Comparison of ENCODE assay signal across 12 mouse cellular contexts in the genomic region with DNA sequence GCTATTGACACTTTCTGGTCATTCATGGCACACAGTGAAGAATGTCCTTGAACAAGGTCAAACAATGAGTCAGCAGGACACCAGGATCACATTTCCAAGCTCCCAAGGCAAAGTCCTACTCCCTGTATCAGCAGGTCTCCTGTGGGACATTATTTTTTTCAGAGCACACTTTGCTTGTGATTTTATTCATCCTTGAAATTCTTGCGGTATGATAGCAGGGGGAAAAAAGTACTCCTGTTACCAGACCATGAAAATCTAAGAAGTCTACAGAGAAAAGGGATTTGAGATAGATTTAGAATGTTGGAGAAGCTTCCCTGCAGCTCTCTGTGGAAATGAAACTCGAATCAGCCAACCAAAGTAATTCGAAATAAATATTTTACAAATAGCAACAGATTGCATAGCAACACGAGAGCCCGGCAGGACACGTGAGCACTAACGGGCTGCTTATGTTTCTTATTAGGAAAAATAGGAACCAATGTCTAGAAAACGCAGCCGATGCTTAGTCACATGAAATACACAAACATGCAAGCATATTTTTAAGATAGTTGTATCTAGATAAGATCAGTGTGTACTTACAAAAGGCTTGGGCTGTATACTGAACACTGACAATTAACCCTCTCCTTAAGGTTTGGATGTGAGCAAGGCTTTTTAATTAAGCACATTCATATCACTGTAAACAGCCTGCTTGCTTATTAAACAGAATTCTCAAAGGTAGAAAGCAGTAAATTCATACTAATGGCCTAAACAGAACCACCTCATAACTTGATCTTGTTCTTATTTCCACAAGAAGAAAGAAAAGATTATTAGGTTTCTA.
DNase-seq lines count a peak whose midpoint lies in the region; ATAC-seq lines count a peak whose summit lies in the region.
"Had no signal": no experiment of that assay in that cellular context is flagged by ENCODE, and none has a peak within 500 bp of the region (broad histone marks: within the 10 kb centered on the region; RNA-seq: fewer than 3 reads in every experiment).

No protein-coding gene starts in this region.

- no peak for ATAC-seq in hindbrain, embryonic 13.5 days (ENCODE audit: low FRiP score)
- ATAC-seq in hindbrain, embryonic 12.5 days (ENCODE audit: low FRiP score), result no peak
- 0 out of 2 replicates have a peak, but pooled peaks have one; percentile 17 for ATAC-seq in midbrain, embryonic 15.5 days (replicated peaks)
- no peak; the same call in 1 of the 2 replicates for ATAC-seq in midbrain, embryonic 16.5 days
- no peak for ATAC-seq in erythroblast, adult 5-6 weeks (replicated peaks; ENCODE audit: low FRiP score, poor library complexity, severe bottlenecking)

- H3K27ac ChIP-seq in hindbrain, embryonic 13.5 days, result peak overlapping the region; percentile 13; the same call in 1 of the 2 replicates
- H3K27ac ChIP-seq in hindbrain, embryonic 12.5 days, result no peak overlapping the region
- H3K27ac ChIP-seq in midbrain, embryonic 15.5 days, result no peak overlapping the region
- H3K27ac ChIP-seq in midbrain, embryonic 10.5 days (replicated peaks), result no peak overlapping the region; the same call in 1 of the 2 replicates
- H3K27ac ChIP-seq in midbrain, embryonic 16.5 days (ENCODE audit: low read length), result peak overlapping the region; percentile 1; the same call in 1 of the 2 replicates
- H3K27ac ChIP-seq: forebrain, embryonic 12.5 days had no signal

- H3K36me3 ChIP-seq in hindbrain, embryonic 13.5 days, result no peaks in the 10 kb centered on the region
- H3K36me3 ChIP-seq in hindbrain, embryonic 12.5 days, result no peaks in the 10 kb centered on the region
- no peaks in the 10 kb centered on the region for H3K36me3 ChIP-seq in midbrain, embryonic 15.5 days (replicated peaks)
- H3K36me3 ChIP-seq in midbrain, embryonic 10.5 days, result no peaks in the 10 kb centered on the region
- H3K36me3 ChIP-seq in midbrain, embryonic 16.5 days (ENCODE audit: control insufficient read depth, insufficient read depth, low read length), result no peaks in the 10 kb centered on the region
- H3K36me3 ChIP-seq: forebrain, embryonic 12.5 days had no signal

- H3K27me3 ChIP-seq in hindbrain, embryonic 13.5 days, result no peaks in the 10 kb centered on the region
- H3K27me3 ChIP-seq in hindbrain, embryonic 12.5 days, result no peaks in the 10 kb centered on the region
- H3K27me3 ChIP-seq in midbrain, embryonic 15.5 days (replicated peaks), result no peaks in the 10 kb centered on the region
- no peaks in the 10 kb centered on the region for H3K27me3 ChIP-seq in midbrain, embryonic 10.5 days (ENCODE audit: low read depth, poor library complexity, severe bottlenecking)
- H3K27me3 ChIP-seq in midbrain, embryonic 16.5 days (ENCODE audit: control insufficient read depth, insufficient read depth, low read depth, low read length), result no peaks in the 10 kb centered on the region
- H3K27me3 ChIP-seq: forebrain, embryonic 12.5 days had no signal

- H3K4me1 ChIP-seq in hindbrain, embryonic 13.5 days (replicated peaks), result peaks cover 3% of the 10 kb centered on the region; the same call in 1 of the 2 replicates
- H3K4me1 ChIP-seq in hindbrain, embryonic 12.5 days, result peaks cover 5% of the 10 kb centered on the region; the same call in 1 of the 2 replicates
- peaks cover 7% of the 10 kb centered on the region; the same call in 1 of the 2 replicates for H3K4me1 ChIP-seq in midbrain, embryonic 15.5 days
- peaks cover 8% of the 10 kb centered on the region; the same call in 1 of the 2 replicates for H3K4me1 ChIP-seq in midbrain, embryonic 10.5 days
- peaks cover 4% of the 10 kb centered on the region; the same call in 1 of the 2 replicates for H3K4me1 ChIP-seq in midbrain, embryonic 16.5 days (ENCODE audit: control insufficient read depth, insufficient read depth, low read length)

- no peak for DNase-seq in midbrain, embryonic 10.5 days (ENCODE audit: low spot score)
- DNase-seq in ZHBTc4 (ENCODE audit: low read depth, low spot score), result peak; percentile 74
- no peak for DNase-seq in lung, postnatal 4 days
- DNase-seq: cerebellum, adult 11-12 months; heart, postnatal 36 days; left cerebral cortex, postnatal 4 days had no signal

- H3K4me2 ChIP-seq in hindbrain, embryonic 13.5 days, result no peak overlapping the region; the same call in 1 of the 2 replicates
- no peak overlapping the region for H3K4me2 ChIP-seq in hindbrain, embryonic 12.5 days (replicated peaks)
- no peak overlapping the region for H3K4me2 ChIP-seq in midbrain, embryonic 15.5 days
- H3K4me2 ChIP-seq in midbrain, embryonic 16.5 days (ENCODE audit: low read length), result peak overlapping the region; percentile 30
- H3K4me2 ChIP-seq: forebrain, embryonic 12.5 days had no signal

- H3K9me3 ChIP-seq in hindbrain, embryonic 13.5 days, result no peaks in the 10 kb centered on the region
- no peaks in the 10 kb centered on the region for H3K9me3 ChIP-seq in hindbrain, embryonic 12.5 days (replicated peaks)
- no peaks in the 10 kb centered on the region for H3K9me3 ChIP-seq in midbrain, embryonic 15.5 days
- H3K9me3 ChIP-seq in midbrain, embryonic 10.5 days (replicated peaks), result no peaks in the 10 kb centered on the region
- H3K9me3 ChIP-seq in midbrain, embryonic 16.5 days (replicated peaks; ENCODE audit: control insufficient read depth, low read length, poor library complexity, severe bottlenecking), result no peaks in the 10 kb centered on the region
- H3K9me3 ChIP-seq: forebrain, embryonic 12.5 days had no signal

- H3K4me3 ChIP-seq in hindbrain, embryonic 13.5 days, result no peak overlapping the region
- no peak overlapping the region for H3K4me3 ChIP-seq in hindbrain, embryonic 12.5 days
- H3K4me3 ChIP-seq in midbrain, embryonic 15.5 days, result no peak overlapping the region
- H3K4me3 ChIP-seq in midbrain, embryonic 10.5 days, result no peak overlapping the region
- no peak overlapping the region for H3K4me3 ChIP-seq in midbrain, embryonic 16.5 days (ENCODE audit: low read depth, low read length)
- H3K4me3 ChIP-seq: forebrain, embryonic 12.5 days had no signal

- H3K9ac ChIP-seq in hindbrain, embryonic 13.5 days, result no peak overlapping the region
- no peak overlapping the region for H3K9ac ChIP-seq in hindbrain, embryonic 12.5 days
- no peak overlapping the region for H3K9ac ChIP-seq in midbrain, embryonic 15.5 days
- H3K9ac ChIP-seq in midbrain, embryonic 16.5 days (ENCODE audit: low read depth, low read length), result no peak overlapping the region
- H3K9ac ChIP-seq: forebrain, embryonic 12.5 days had no signal

- WGBS in hindbrain, embryonic 13.5 days, result 59% methylated on average over 9 of the region's 9 CpGs
- 63% methylated on average over 9 of the region's 9 CpGs for WGBS in hindbrain, embryonic 12.5 days
- 34% methylated on average over 9 of the region's 9 CpGs for WGBS in midbrain, embryonic 15.5 days
- WGBS in midbrain, embryonic 10.5 days, result 76% methylated on average over 9 of the region's 9 CpGs
- WGBS in midbrain, embryonic 16.5 days, result 38% methylated on average over 9 of the region's 9 CpGs

Comparison
In these comparisons a context has a peak if more than half of its experiments do, and no peak if none do; other contexts are left out.
1. H3K27ac ChIP-seq: peak in hindbrain, embryonic 13.5 days (single experiment) and midbrain, embryonic 16.5 days (single experiment); none in hindbrain, embryonic 12.5 days (single experiment), midbrain, embryonic 15.5 days (single experiment) and midbrain, embryonic 10.5 days (single experiment).